Mouse (Mus musculus): ENCODE data around the gene Alms1. TPM values are rescaled to one million over a fixed set of nuclear protein-coding genes. Genes with fewer than 3 reads are reported as not detected.
"Not testable (repeated sequence)": the region's sequence is repeated elsewhere in the genome, so short reads cannot be mapped to it uniquely, and the experiment has no call there.

Gene Alms1
- polyA plus RNA-seq, 1 experiment from 2014 or later: 11.3 TPM

DNA sequence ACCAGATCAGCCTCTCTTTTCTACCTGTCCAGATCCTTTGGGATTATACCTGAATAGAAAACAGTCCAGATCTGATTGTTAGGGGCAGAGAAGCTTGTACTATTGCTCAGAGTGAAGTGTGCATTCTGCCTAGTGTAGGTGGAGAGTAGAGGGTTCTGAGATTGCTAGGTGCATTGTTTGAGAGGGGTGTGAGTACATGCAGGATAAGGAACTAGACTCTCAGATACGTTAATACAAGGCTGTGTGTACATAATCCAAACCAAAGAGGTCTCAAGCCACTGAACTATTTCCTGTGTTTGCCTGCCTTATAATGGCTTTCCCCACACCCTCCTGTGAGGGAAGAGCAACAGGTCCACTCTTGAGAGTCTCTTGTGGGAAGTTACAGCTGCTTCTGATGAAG, 12.0 kb downstream of the Alms1 start:
- no peaks in the 10 kb centered on the region for H3K4me1 ChIP-seq
- H3K27me3 ChIP-seq (ENCODE audit: low read depth, poor library complexity, severe bottlenecking): no peaks in the 10 kb centered on the region
- WGBS: 83% methylated on average over 1 of the region's 1 CpGs
- DNase-seq (ENCODE audit: low spot score): no peak
- no peak overlapping the region for H3K4me3 ChIP-seq
- peaks cover 22% of the 10 kb centered on the region for H3K36me3 ChIP-seq
- H3K9me3 ChIP-seq (replicated peaks): no peaks in the 10 kb centered on the region
- H3K27ac ChIP-seq: no peak overlapping the region

DNA sequence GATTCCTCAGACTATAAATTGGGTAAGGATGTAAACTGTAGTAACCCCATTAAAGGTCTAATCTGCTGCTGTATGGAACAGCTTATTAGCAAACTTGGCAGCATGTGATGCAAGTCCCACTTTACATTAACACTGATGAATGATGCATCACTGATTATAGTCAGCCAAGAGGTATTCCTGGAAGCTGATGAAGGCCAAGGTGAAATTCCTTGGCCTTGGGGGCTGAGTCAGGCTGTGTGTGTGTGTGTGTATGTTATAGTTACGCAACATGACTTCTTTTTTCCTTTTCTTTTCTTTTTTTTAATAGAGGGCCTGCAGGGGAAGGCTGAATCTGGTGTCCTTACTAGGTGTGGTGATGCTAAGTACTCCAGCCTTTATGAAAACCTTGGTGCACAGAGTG, 23.2 kb downstream of the Alms1 start:
- 97% methylated on average over 1 of the region's 1 CpGs for WGBS
- no peak overlapping the region for H3K27ac ChIP-seq
- no peak for DNase-seq (ENCODE audit: low spot score)
- H3K4me1 ChIP-seq: no peaks in the 10 kb centered on the region
- H3K36me3 ChIP-seq: peaks cover 67% of the 10 kb centered on the region
- H3K9me3 ChIP-seq (replicated peaks): no peaks in the 10 kb centered on the region
- H3K27me3 ChIP-seq (ENCODE audit: low read depth, poor library complexity, severe bottlenecking): no peaks in the 10 kb centered on the region
- no peak overlapping the region for H3K4me3 ChIP-seq

DNA sequence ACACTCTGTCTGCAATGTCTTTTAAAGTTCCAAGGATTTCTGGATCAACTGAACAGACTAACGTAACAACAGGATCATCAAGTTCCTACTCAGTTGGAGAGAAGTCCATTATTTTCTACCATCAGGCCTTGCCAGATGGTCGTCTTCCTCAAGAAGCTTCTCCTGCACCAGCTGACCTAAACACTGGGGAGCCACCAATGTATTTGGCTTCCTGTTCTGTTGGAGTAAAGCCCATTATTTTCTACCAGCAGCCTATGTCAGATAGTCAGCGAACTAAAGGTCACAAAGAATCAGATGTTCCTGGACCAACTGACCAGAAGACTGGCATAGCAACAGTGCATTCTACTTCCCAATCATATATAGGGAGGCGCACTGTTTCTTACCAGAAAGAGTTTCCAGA, 33.5 kb downstream of the Alms1 start:
- DNase-seq (ENCODE audit: low spot score): no peak
- WGBS: 93% methylated on average over 4 of the region's 4 CpGs
- H3K4me3 ChIP-seq: no peak overlapping the region
- H3K27me3 ChIP-seq (ENCODE audit: low read depth, poor library complexity, severe bottlenecking): no peaks in the 10 kb centered on the region
- peaks cover 98% of the 10 kb centered on the region for H3K36me3 ChIP-seq
- H3K9me3 ChIP-seq (replicated peaks): no peaks in the 10 kb centered on the region
- H3K4me1 ChIP-seq: no peaks in the 10 kb centered on the region
- no peak overlapping the region for H3K27ac ChIP-seq

DNA sequence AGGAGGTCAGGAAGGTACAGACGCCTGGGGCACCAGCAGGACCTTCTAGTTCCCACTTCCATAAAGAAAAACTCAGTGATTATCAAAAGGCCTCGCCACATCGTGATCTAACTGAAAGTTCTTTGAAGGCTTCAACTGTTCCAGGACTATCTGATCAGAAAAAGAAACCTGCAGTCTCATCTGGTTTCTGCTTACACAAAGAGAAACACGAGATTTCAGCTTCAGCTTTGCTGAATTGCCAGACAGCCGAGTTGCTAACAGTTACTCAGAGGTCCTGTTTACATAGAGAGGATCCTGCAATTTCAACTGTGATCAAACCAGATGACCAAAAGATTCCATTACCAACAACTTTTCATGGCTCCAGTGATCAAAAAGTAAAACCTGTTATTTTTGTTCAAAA, 34.3 kb downstream of the Alms1 start:
- 91% methylated on average over 5 of the region's 5 CpGs for WGBS
- peaks cover 95% of the 10 kb centered on the region for H3K36me3 ChIP-seq

DNA sequence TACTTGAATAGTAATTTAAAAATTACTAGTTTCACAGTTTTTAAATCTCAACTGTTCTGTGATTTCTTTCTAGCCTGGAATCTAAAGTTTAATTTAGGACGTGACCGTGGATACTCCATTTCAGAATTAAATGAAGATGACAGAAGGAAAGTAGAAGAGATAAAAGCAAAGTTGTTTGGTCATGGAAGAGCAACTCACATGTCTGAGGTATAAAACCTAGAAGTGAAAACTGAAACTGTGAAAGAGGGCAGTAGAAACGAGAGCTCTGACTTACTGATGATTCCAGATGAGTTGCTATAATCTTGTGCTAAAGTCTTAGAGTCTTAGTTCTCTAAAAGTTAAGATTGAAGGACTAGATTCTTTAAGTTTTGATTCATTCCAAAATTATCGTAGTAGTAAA, 37.2 kb downstream of the Alms1 start:
- Histone ChIP-seq H3K4me1 (no peaks in the 10 kb centered on the region), H3K27me3 (ENCODE audit: low read depth, poor library complexity, severe bottlenecking) (no peaks in the 10 kb centered on the region), H3K36me3 (peaks cover 96% of the 10 kb centered on the region), H3K4me3 (no peak overlapping the region), H3K27ac (no peak overlapping the region), H3K9me3 (replicated peaks) (no peaks in the 10 kb centered on the region)
- DNase-seq (ENCODE audit: low spot score): no peak
- WGBS: 92% methylated on average over 4 of the region's 4 CpGs

More for the DNA sequence above, 34.3 kb downstream of the Alms1 start:
- H3K4me1 ChIP-seq: no peaks in the 10 kb centered on the region
- H3K27ac ChIP-seq: no peak overlapping the region
- H3K27me3 ChIP-seq (ENCODE audit: low read depth, poor library complexity, severe bottlenecking): no peaks in the 10 kb centered on the region
- no peaks in the 10 kb centered on the region for H3K9me3 ChIP-seq (replicated peaks)
- H3K4me3 ChIP-seq: no peak overlapping the region
- no peak for DNase-seq (ENCODE audit: low spot score)

DNA sequence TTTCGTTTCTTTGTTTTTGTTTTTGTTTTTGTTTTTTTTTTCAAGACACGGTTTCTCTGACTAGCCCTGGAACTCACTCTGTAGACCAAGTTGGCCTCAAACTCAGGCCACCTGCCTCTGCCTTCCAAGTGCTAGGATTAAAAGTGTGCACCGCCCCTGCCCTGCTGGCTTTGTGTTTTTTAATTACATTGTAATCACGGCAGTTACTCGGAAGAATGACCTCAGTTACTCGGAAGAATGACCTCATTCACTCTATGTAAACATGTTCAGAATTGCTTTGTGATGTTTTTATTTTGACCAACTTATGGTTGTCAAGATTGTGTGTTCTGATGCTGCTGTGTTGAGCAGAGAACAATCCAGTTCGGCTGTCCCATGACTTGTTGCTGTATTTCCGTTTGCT, 45.8 kb downstream of the Alms1 start:
- H3K27me3 ChIP-seq (ENCODE audit: low read depth, poor library complexity, severe bottlenecking): no peaks in the 10 kb centered on the region
- no peaks in the 10 kb centered on the region for H3K4me1 ChIP-seq
- no peak overlapping the region for H3K4me3 ChIP-seq
- no peaks in the 10 kb centered on the region for H3K9me3 ChIP-seq (replicated peaks)
- no peak overlapping the region for H3K27ac ChIP-seq
- DNase-seq (ENCODE audit: low spot score): no peak
- peaks cover 51% of the 10 kb centered on the region for H3K36me3 ChIP-seq
- WGBS: 79% methylated on average over 8 of the region's 8 CpGs

DNA sequence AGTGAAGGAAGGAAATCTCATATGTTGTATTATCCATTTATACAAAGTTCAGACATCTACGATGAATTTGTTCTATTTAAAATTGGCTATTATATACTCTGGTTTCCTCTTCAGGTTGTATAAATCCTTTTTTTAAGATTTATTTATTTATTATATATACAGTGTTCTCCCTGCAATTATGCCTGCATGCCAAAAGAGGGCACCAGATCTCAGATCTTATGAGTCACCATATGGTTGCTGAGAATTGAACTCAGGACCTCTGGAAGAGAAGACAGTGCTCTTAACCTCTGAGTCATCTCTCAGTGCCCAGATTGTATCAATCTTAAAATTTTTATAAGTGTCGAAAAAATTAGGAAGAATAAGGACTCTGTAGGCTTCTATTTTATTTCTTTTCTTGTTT, 65.9 kb downstream of the Alms1 start:
- Histone ChIP-seq H3K4me3 (no peak overlapping the region), H3K9me3 (replicated peaks) (no peaks in the 10 kb centered on the region), H3K36me3 (peaks cover 42% of the 10 kb centered on the region), H3K27ac (no peak overlapping the region), H3K4me1 (no peaks in the 10 kb centered on the region), H3K27me3 (ENCODE audit: low read depth, poor library complexity, severe bottlenecking) (no peaks in the 10 kb centered on the region)
- DNase-seq (ENCODE audit: low spot score): no peak
- 95% methylated on average over 2 of the region's 2 CpGs for WGBS

DNA sequence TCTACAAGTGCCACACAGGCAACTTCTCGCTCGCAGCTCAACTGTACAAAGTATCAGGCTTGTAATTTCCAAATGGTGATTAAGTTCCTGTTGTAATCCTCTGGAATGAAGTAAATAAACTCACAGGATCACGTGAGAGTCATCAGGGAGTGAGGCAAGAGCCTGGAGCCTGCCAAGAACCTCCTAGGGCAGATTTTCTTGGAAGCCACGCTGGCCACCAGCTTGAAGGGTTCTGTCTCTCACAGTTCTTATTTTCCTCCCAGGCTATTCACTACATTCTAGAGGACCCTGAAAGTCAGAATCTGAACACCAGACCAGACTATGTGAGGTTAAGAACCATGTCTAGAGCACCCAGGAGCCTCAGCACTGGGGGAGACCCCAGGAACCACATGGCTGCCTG, 114.6 kb downstream of the Alms1 start:
- H3K36me3 ChIP-seq; H3K27ac ChIP-seq; DNase-seq (ENCODE audit: low spot score); H3K27me3 ChIP-seq (ENCODE audit: low read depth, poor library complexity, severe bottlenecking); H3K4me1 ChIP-seq; H3K4me3 ChIP-seq; H3K9me3 ChIP-seq (replicated peaks): not testable (repeated sequence)
- WGBS: 87% methylated on average over 2 of the region's 4 CpGs

DNA sequence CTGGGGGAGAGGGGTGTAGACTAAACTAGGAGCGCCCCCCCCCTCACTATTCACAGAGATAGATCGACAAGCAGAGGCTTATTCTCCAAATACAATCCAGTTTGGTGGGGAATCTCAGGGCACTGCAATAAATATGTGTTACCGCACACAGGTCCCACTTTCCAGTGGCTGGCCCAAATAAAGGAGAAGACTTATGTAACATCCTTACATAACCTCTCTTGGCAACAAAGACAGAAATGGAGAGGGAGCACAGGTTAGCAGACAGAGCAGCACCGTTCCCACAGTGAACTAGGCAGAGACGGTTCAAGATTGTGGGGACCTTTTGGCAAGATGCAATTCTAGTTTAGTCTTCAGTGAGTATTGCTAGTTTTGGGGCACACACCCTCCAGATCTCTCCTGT, 121.9 kb downstream of the Alms1 start:
- H3K9me3 ChIP-seq (replicated peaks); H3K27ac ChIP-seq; H3K4me3 ChIP-seq; H3K36me3 ChIP-seq; H3K4me1 ChIP-seq; DNase-seq (ENCODE audit: low spot score); H3K27me3 ChIP-seq (ENCODE audit: low read depth, poor library complexity, severe bottlenecking): not testable (repeated sequence)
- WGBS: 94% methylated on average over 5 of the region's 5 CpGs

DNA sequence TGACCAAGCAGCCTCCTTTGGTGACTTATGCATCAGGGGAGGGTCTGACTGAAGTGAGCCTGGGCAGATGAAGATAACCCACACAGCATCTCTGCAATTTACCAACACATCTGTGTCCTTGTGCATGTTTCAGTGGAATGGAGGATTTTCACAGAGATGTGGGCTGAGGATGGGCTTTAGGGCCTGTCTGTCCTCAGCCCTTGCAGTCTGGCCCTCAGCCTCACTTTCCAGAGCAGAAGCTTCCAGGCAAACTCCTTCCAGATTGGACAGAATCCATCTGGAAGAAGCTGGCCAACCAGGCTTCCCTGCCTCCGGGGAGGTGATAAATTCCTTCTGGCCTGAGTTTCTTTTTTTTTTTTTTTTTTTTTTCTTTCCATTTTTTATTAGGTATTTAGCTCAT, 122.3 kb downstream of the Alms1 start:
- H3K36me3 ChIP-seq; H3K27ac ChIP-seq; H3K9me3 ChIP-seq (replicated peaks); DNase-seq (ENCODE audit: low spot score); H3K4me3 ChIP-seq; H3K4me1 ChIP-seq; H3K27me3 ChIP-seq (ENCODE audit: low read depth, poor library complexity, severe bottlenecking): not testable (repeated sequence)
- 89% methylated on average over 1 of the region's 1 CpGs for WGBS

DNA sequence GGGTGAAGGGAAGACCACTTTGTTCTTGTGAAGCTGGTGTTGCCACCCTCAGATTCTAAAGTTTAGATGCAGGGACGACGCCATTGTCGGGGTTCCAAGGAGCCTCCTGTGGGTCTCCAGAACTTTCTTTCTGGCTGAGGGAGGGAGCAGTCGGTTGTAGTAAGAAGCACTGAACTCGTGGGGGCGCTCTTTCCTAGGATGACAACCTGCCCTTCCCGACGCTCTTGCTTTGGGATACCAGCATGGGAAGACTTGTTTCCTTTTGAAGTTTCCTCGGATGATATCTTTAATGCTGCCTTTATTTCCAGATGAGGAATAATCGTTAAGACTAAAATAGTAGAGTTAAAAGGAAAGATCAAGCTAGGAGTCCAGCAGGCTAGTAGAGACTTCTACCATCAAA, 125.8 kb downstream of the Alms1 start, which contains the start of gene Nat8f7:
TSS of gene Nat8f7 (minus strand) at position 101 of the 400 bp plus-strand sequence.
- WGBS: 85% methylated on average over 10 of the region's 10 CpGs
- H3K4me1 ChIP-seq: not testable (repeated sequence)

More for the DNA sequence above, 125.8 kb downstream of the Alms1 start, which contains the start of gene Nat8f7:
- H3K27ac ChIP-seq; H3K9me3 ChIP-seq (replicated peaks); H3K36me3 ChIP-seq; H3K27me3 ChIP-seq (ENCODE audit: low read depth, poor library complexity, severe bottlenecking); DNase-seq (ENCODE audit: low spot score); H3K4me3 ChIP-seq: not testable (repeated sequence)

Small RNA genes lying within 50 kb of the gene (microRNA-seq; reads per million reads assigned to microRNA genes)
- not detected for gene Gm27317

Other genes with a start within 250 kb of the Alms1 start
- 3.2 and 4.3 TPM in 2 replicates for gene Rab11fip5, start 212.9 kb upstream of the Alms1 start, polyA plus RNA-seq (2016; fragmentation: Nextera tagmentation; extraction: Ambion mirVana)
- gene Noto, start 163.6 kb upstream of the Alms1 start, polyA plus RNA-seq (2016; fragmentation: Nextera tagmentation; extraction: Ambion mirVana): not detected in 2 replicates
- gene Smyd5, start 155.5 kb upstream of the Alms1 start, polyA plus RNA-seq (2016; fragmentation: Nextera tagmentation; extraction: Ambion mirVana): 88.0 and 104 TPM in 2 replicates
- gene Cct7, start 136.0 kb upstream of the Alms1 start, polyA plus RNA-seq (2016; fragmentation: Nextera tagmentation; extraction: Ambion mirVana): 778 and 852 TPM in 2 replicates
- 23.3 and 29.0 TPM in 2 replicates for gene Pradc1, start 135.6 kb upstream of the Alms1 start, polyA plus RNA-seq (2016; fragmentation: Nextera tagmentation; extraction: Ambion mirVana)
- gene Fbxo41, start 84.5 kb upstream of the Alms1 start, polyA plus RNA-seq (2016; fragmentation: Nextera tagmentation; extraction: Ambion mirVana): 0.87 and 2.0 TPM in 2 replicates
- gene Egr4, start 73.9 kb upstream of the Alms1 start, polyA plus RNA-seq (2016; fragmentation: Nextera tagmentation; extraction: Ambion mirVana): not detected in 2 replicates
- gene Nat8f7, start 125.7 kb downstream of the Alms1 start, polyA plus RNA-seq (2016; fragmentation: Nextera tagmentation; extraction: Ambion mirVana): not detected in 2 replicates
- 0.11 and 0.21 TPM in 2 replicates for gene Nat8f3, start 178.2 kb downstream of the Alms1 start, polyA plus RNA-seq (2016; fragmentation: Nextera tagmentation; extraction: Ambion mirVana)
- not detected in 2 replicates for gene Nat8f6, start 233.4 kb downstream of the Alms1 start, polyA plus RNA-seq (2016; fragmentation: Nextera tagmentation; extraction: Ambion mirVana)
- gene Nat8f5, start 233.4 kb downstream of the Alms1 start, polyA plus RNA-seq (2016; fragmentation: Nextera tagmentation; extraction: Ambion mirVana): not detected in 2 replicates
- not detected in 2 replicates for gene Nat8, start 244.6 kb downstream of the Alms1 start, polyA plus RNA-seq (2016; fragmentation: Nextera tagmentation; extraction: Ambion mirVana)